Mouse (Mus musculus) myocyte (in vitro differentiated cells): ENCODE results near the gene Cdk12. TPM values are rescaled to one million over a fixed set of nuclear protein-coding genes. Genes with fewer than 3 reads are reported as not detected.

Experiments
- H3K27me3 ChIP-seq: one replicate; pipeline ENCODE4 v1.6.1; 2011; ENCODE audit not compliant: control insufficient read depth, insufficient read depth, insufficient read length
- H3K36me3 ChIP-seq: one replicate; pipeline ENCODE4 v1.6.1; 2011; ENCODE audit not compliant: control insufficient read depth, insufficient read depth
- H3K4me2 ChIP-seq: one replicate; pipeline ENCODE4 v1.6.1; 2011; ENCODE audit warnings: low read depth, control low read depth
- H3K4me3 ChIP-seq: one replicate; pipeline ENCODE4 v1.5.1; 2011; ENCODE audit warnings: mild to moderate bottlenecking, control low read depth, moderate library complexity
- H3K79me2 ChIP-seq: one replicate; pipeline ENCODE4 v1.6.1; 2011; ENCODE audit not compliant: control insufficient read depth, insufficient read depth
- H3ac ChIP-seq: one replicate; pipeline ENCODE4 v1.6.1; 2011; ENCODE audit not compliant: control insufficient read depth, insufficient read length
- CEBPB ChIP-seq: IDR thresholded peaks from 2 replicates; pipeline ENCODE4 v1.6.1; 2011; ENCODE audit warnings: mild to moderate bottlenecking, moderate library complexity; ENCODE audit not compliant: poor library complexity, insufficient read depth, severe bottlenecking
- E2F4 ChIP-seq: IDR thresholded peaks from one replicate; pipeline ENCODE4 v1.6.1; 2011; ENCODE audit warnings: mild to moderate bottlenecking, control low read depth, moderate library complexity; ENCODE audit not compliant: insufficient read depth
- MAX ChIP-seq: IDR thresholded peaks from one replicate; pipeline ENCODE4 v1.6.1; 2011; ENCODE audit warnings: low read depth, mild to moderate bottlenecking, control low read depth
- MYOD1 ChIP-seq, 3 experiments: IDR thresholded peaks; one replicate each; pipeline ENCODE4 v1.6.1; 2011; ENCODE audit warnings: control low read depth in 2 of 3, low read depth in 2 of 3, mild to moderate bottlenecking in 2 of 3, moderate library complexity in 1 of 3; ENCODE audit not compliant: insufficient read length in 2 of 3, control insufficient read depth in 1 of 3
- MYOG ChIP-seq, 3 experiments: IDR thresholded peaks; one replicate each; pipeline ENCODE4 v1.6.1; 2011; ENCODE audit warnings: control low read depth in 2 of 3, low read depth in 2 of 3, mild to moderate bottlenecking in 2 of 3; ENCODE audit not compliant: insufficient read length in 2 of 3, control insufficient read depth in 1 of 3, insufficient read depth in 1 of 3
- POLR2A ChIP-seq: IDR thresholded peaks from one replicate; pipeline ENCODE4 v1.6.1; 2011; ENCODE audit warnings: low read depth, mild to moderate bottlenecking, control low read depth, moderate library complexity; ENCODE audit not compliant: insufficient read length
- POLR2AphosphoS2 ChIP-seq: IDR thresholded peaks from one replicate; pipeline ENCODE4 v1.6.1; 2011; ENCODE audit warnings: low read depth, control low read depth; ENCODE audit not compliant: insufficient read length
- REST ChIP-seq: IDR thresholded peaks from one replicate; pipeline ENCODE4 v1.6.1; 2011; ENCODE audit warnings: mild to moderate bottlenecking, control low read depth, moderate library complexity; ENCODE audit not compliant: insufficient read depth, insufficient read length
- SRF ChIP-seq: IDR thresholded peaks from one replicate; pipeline ENCODE4 v1.6.1; 2011; ENCODE audit warnings: low read depth; ENCODE audit not compliant: control insufficient read depth, insufficient read length
- TCF12 ChIP-seq: IDR thresholded peaks from one replicate; pipeline ENCODE4 v1.6.1; 2011; ENCODE audit warnings: mild to moderate bottlenecking, control low read depth; ENCODE audit not compliant: poor library complexity, insufficient read depth, severe bottlenecking
- TCF3 ChIP-seq: IDR thresholded peaks from one replicate; pipeline ENCODE4 v1.6.1; 2011; ENCODE audit warnings: low read depth, control low read depth; ENCODE audit not compliant: insufficient read length
- USF1 ChIP-seq: IDR thresholded peaks from one replicate; pipeline ENCODE4 v1.6.1; 2011; ENCODE audit warnings: low read depth, mild to moderate bottlenecking, control low read depth, moderate library complexity
- polyA plus RNA-seq: library from polyadenylated mRNA; unstranded; fragments of >200 nt; fragmentation: generic; extraction: Trizol; gene quantifications from one replicate; pipeline ENCODE4 v1.2.1, GENCODE M21; 2012; ENCODE audit warnings: missing spikeins

Gene Cdk12
- polyA plus RNA-seq, 1 experiment, result 7.3 TPM

- H3K4me2 ChIP-seq, result peak overlapping the region; percentile 79
- no peaks in the 10 kb centered on the region for H3K79me2 ChIP-seq
- peaks cover 31% of the 10 kb centered on the region for H3K27me3 ChIP-seq
- peak overlapping the region; percentile 33 for H3ac ChIP-seq
- H3K36me3 ChIP-seq, result no peaks in the 10 kb centered on the region
- H3K4me3 ChIP-seq, result peak overlapping the region; percentile 16
- TF ChIP-seq POLR2AphosphoS2, result no peak
- TF ChIP-seq MYOG (IDR thresholded peaks at IDR 0.05; ENCODE audit: control insufficient read depth in 1 of 3, insufficient read depth in 1 of 3, insufficient read length in 2 of 3, low read depth in 2 of 3), result no peak
- no peak for TF ChIP-seq CEBPB
- no peak for TF ChIP-seq E2F4
- no peak for TF ChIP-seq TCF3
These were observed 91.5 kb downstream of the Cdk12 start for GRCm38 (mm10) chr11:98294188-98295012.

DNA sequence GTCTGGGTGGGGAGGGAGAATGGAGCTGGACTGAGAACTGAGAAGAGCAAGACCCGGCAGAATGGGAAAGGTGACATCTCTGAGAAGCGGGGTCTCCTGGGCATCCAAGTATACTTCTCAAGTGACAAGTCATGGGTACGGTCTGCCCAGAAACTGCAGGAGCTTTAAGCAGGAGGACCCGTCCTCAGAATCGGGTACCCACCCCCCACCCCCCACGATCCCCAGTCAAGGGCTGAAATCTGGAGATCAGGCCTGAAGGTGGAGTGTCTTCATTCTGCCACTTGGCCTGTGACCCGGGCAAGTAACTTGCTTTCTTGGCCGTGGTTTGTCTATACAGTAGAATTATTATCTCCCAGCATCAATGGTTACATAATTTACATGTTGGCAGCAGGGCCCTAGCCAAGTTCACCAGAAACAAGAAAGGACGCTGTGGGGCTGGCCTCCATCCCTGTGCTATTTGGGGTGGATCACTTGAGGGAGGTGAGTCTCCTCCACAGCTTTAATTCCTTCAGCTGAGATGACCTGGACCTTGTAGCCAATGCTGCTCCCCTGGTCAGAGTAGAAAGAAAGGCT is 92.2 kb downstream of the Cdk12 start:
- peak overlapping the region; percentile 16 for H3K4me3 ChIP-seq
- H3K36me3 ChIP-seq, result no peaks in the 10 kb centered on the region
- peak overlapping the region; percentile 33 for H3ac ChIP-seq
- H3K4me2 ChIP-seq, result peak overlapping the region; percentile 79
- no peaks in the 10 kb centered on the region for H3K79me2 ChIP-seq
- TF ChIP-seq MYOG (IDR thresholded peaks at IDR 0.05; ENCODE audit: control insufficient read depth in 1 of 3, insufficient read depth in 1 of 3, insufficient read length in 2 of 3, low read depth in 2 of 3) (no peak), SRF (no peak), REST (no peak), USF1 (no peak), TCF3 (no peak), TCF12 (no peak), MYOD1 (IDR thresholded peaks at IDR 0.05; ENCODE audit: control insufficient read depth in 1 of 3, insufficient read length in 2 of 3, low read depth in 2 of 3) (no peak), CEBPB (no peak), E2F4 (no peak), MAX (no peak), POLR2A (no peak)
- H3K27me3 ChIP-seq, result peaks cover 31% of the 10 kb centered on the region

DNA sequence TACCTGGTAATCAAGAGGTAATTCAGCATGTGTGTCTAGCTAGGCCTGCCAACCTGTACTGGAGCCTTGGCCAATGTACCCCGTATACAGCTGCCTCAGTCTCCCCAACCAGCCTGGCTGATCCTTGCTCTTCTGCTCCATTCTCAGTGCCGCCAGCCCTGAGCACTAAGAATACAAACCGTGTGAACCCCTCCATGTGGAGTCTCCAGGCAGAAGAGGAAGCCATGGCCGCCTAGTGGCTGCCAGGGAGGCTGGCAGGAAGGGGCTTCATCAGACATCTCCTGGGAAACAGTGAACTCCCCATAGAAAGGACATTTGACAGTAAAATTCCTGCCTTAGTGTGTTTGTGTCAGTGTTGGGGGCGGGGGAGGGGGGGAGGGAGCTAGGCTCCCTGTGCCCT is 93.4 kb downstream of the Cdk12 start:
- TF ChIP-seq CEBPB (no peak), POLR2AphosphoS2 (no peak), MYOG (IDR thresholded peaks at IDR 0.05; ENCODE audit: control insufficient read depth in 1 of 3, insufficient read depth in 1 of 3, insufficient read length in 2 of 3, low read depth in 2 of 3) (no peak), USF1 (no peak), TCF12 (no peak), SRF (no peak), MAX (no peak), MYOD1 (IDR thresholded peaks at IDR 0.05; ENCODE audit: control insufficient read depth in 1 of 3, insufficient read length in 2 of 3, low read depth in 2 of 3) (no peak), REST (no peak)
- no peak overlapping the region for H3ac ChIP-seq
- no peaks in the 10 kb centered on the region for H3K36me3 ChIP-seq
- H3K27me3 ChIP-seq, result peaks cover 34% of the 10 kb centered on the region
- H3K4me2 ChIP-seq, result no peak overlapping the region
- H3K4me3 ChIP-seq, result no peak overlapping the region
- H3K79me2 ChIP-seq, result no peaks in the 10 kb centered on the region

- Histone ChIP-seq H3ac (no peak overlapping the region), H3K27me3 (peaks cover 36% of the 10 kb centered on the region), H3K36me3 (no peaks in the 10 kb centered on the region), H3K79me2 (no peaks in the 10 kb centered on the region), H3K4me3 (no peak overlapping the region), H3K4me2 (no peak overlapping the region)
- no peak for TF ChIP-seq TCF12
- no peak for TF ChIP-seq SRF
- no peak for TF ChIP-seq E2F4
- no peak for TF ChIP-seq MAX
- no peak for TF ChIP-seq REST
- TF ChIP-seq MYOD1 (IDR thresholded peaks at IDR 0.05; ENCODE audit: control insufficient read depth in 1 of 3, insufficient read length in 2 of 3, low read depth in 2 of 3), result no peak
- no peak for TF ChIP-seq TCF3
- no peak for TF ChIP-seq USF1
- TF ChIP-seq POLR2A, result no peak
- TF ChIP-seq CEBPB, result no peak
These were observed 94.1 kb downstream of the Cdk12 start for GRCm38 (mm10) chr11:98296916-98297315.

GRCm38 (mm10) chr11:98297778-98298177 is 94.9 kb downstream of the Cdk12 start:
- H3K27me3 ChIP-seq, result peaks cover 36% of the 10 kb centered on the region

More at GRCm38 (mm10) chr11:98297778-98298177, 94.9 kb downstream of the Cdk12 start:
- no peak for TF ChIP-seq REST
- TF ChIP-seq POLR2AphosphoS2, result no peak
- no peak for TF ChIP-seq POLR2A
- no peak for TF ChIP-seq TCF12
- TF ChIP-seq MAX, result no peak
- no peak for TF ChIP-seq SRF
- TF ChIP-seq CEBPB, result no peak
- TF ChIP-seq USF1, result no peak
- Histone ChIP-seq H3K4me3 (no peak overlapping the region), H3K36me3 (no peaks in the 10 kb centered on the region), H3K4me2 (no peak overlapping the region), H3K79me2 (no peaks in the 10 kb centered on the region), H3ac (no peak overlapping the region)
